Mouse (Mus musculus) cerebellum, adult 2 months (tissue): Measurements from ENCODE around the gene Hp1bp3. TPM values are rescaled to one million over a fixed set of nuclear protein-coding genes. Genes with fewer than 3 reads are reported as not detected.

Source experiments
- DNase-seq, 2 experiments: peaks; one replicate each; pipeline ENCODE4 v3.0.0; 2021
- H3K27ac ChIP-seq: fragments of 200-500 bp; 2 replicates; pipeline ENCODE4 v1.5.1; 2012; ENCODE audit warnings: low read length, control low read depth, inconsistent platforms; ENCODE audit not compliant: insufficient read depth
- H3K27me3 ChIP-seq: fragments of 200-500 bp; 2 replicates; pipeline ENCODE4 v1.6.1; 2012; ENCODE audit warnings: inconsistent platforms, mild to moderate bottlenecking, low read length, moderate library complexity; ENCODE audit not compliant: control insufficient read depth, insufficient read depth
- H3K4me1 ChIP-seq: fragments of 200-500 bp; 2 replicates; pipeline ENCODE4 v1.6.1; 2011; ENCODE audit warnings: low read length; ENCODE audit not compliant: control insufficient read depth, insufficient read depth
- H3K4me3 ChIP-seq: fragments of 200-500 bp; replicated peaks from 2 replicates; pipeline ENCODE3; 2011; ENCODE audit warnings: mild to moderate bottlenecking, low read depth, low read length, control low read depth; ENCODE audit not compliant: insufficient read depth
- CTCF ChIP-seq: fragments of 200-500 bp; IDR thresholded peaks from 2 replicates; pipeline ENCODE4 v1.5.1; 2011; ENCODE audit warnings: low read depth, mild to moderate bottlenecking, control low read depth, low read length, moderate library complexity, borderline replicate concordance; ENCODE audit not compliant: insufficient read depth
- POLR2A ChIP-seq: fragments of 200-500 bp; IDR thresholded peaks from 2 replicates; pipeline ENCODE4 v1.6.1; 2011; ENCODE audit warnings: low read length, control low read depth, borderline replicate concordance; ENCODE audit not compliant: insufficient read depth
- WGBS: fragments of 180-500 bp; shearing (Covaris S2); methylation state at CpG from one replicate; pipeline ENCODE4 v1.1.7; 2018; 5-methylcytosine and 5-hydroxymethylcytosine counted together
- polyA plus RNA-seq: library from polyadenylated mRNA; depleted of rRNA; stranded (reverse); fragments of >200 nt; gene quantifications from 2 replicates; pipeline ENCODE4 v1.2.3, GENCODE M21; 2012; rRNA removed

Gene Hp1bp3
- polyA plus RNA-seq, result 163 and 170 TPM in 2 replicates

DNA sequence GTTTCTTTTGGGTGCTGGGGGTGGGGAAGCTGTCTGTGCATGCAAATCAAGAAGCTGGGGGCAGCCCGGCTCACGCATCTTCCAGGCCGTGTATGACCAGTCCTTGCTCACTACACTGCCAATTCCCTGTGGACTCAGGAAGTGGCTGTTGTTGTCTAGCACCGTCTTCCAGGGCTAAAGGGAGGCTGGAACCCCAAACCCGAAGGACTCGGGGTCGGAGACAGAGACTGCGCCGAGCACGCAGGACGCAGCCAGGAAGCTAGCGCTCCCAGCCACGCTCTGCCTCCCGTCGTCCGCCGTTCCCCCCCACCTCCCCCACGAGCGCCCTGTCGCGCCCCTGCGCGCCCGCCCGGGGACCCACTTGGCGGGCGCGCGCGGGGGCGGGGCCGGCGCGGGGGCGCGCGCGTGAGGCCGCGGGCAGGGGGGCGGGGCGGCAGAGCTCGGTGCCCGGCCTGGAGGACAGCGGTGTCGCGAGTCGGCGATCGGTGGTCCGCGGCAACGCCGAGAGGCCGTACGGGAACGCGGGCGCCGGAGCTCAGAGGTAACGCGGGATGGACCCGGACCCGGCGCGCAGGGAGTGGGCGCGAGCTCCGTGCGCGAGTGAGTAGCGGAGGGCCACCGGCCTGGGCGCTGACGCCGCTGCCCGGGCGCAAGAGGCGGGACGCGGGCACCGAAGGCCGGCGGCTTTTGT, at the start of gene Hp1bp3:
Gene Hp1bp3, plus strand, starts transcription at position 97 of the 691 bp plus-strand sequence.
- peak within 1 kb of the TSS; percentile 98 for H3K27ac ChIP-seq
- no peaks in the 10 kb centered on the region for H3K27me3 ChIP-seq
- TF ChIP-seq CTCF (no peak), POLR2A (peak; percentile 71)
- DNase-seq, result peak; percentile 77 to 86
- peaks cover 9% of the 10 kb centered on the region for H3K4me1 ChIP-seq
- peak within 1 kb of the TSS; percentile 96 for H3K4me3 ChIP-seq
- WGBS, result under 1% methylated on average over 80 of the region's 84 CpGs

DNA sequence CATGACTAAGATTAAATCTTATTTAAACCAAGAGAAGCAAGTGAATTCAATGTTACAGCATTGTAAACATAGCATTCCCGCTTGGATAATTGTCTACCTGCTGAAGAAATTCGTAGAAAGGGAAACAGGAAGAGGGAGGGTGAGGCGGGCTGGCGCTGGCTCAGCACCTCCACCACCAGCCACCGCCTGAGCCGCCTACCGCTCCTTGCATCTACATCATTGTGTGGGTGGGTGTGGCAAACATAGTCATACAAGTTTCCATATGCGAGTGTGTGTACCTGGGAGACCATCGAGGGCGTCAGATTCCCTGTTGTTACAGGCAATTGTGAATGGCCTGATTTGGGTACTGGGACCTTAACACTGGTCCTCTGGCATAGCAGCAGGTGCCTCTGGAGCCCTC, 49.6 kb upstream of the Hp1bp3 start:
- DNase-seq, result no peak
- no peak overlapping the region for H3K27ac ChIP-seq
- H3K27me3 ChIP-seq, result no peaks in the 10 kb centered on the region
- TF ChIP-seq POLR2A, result no peak
- no peak for TF ChIP-seq CTCF
- peaks cover 4% of the 10 kb centered on the region for H3K4me1 ChIP-seq
- 91% methylated on average over 10 of the region's 10 CpGs for WGBS
- H3K4me3 ChIP-seq, result no peak overlapping the region

DNA sequence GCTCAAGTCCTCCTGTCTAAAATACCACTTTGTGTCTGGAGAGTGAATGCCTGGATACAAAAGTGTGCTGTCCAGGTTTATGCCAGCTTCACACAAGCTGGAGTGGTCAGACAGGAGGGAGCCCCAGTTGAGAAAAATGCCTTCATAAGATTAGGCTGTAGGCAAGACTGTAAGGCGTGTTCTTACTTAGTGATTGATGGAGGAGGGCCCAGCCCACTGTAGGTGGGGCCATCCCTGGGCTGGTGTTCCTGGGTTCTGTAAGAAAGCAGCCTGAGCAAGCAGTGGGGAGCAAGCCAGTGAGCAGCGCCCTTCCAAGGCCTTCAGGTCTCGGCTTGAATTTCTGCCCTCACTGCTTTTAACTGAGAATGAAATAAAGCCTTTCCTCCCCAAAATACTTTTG, 47.9 kb upstream of the Hp1bp3 start:
- peaks cover 4% of the 10 kb centered on the region; the same call in 1 of the 2 replicates for H3K4me1 ChIP-seq
- H3K27me3 ChIP-seq, result no peaks in the 10 kb centered on the region
- DNase-seq, result no peak
- H3K4me3 ChIP-seq, result no peak overlapping the region
- no peak overlapping the region for H3K27ac ChIP-seq
- WGBS, result 84% methylated on average over 3 of the region's 3 CpGs
- no peak for TF ChIP-seq CTCF
- TF ChIP-seq POLR2A, result no peak

DNA sequence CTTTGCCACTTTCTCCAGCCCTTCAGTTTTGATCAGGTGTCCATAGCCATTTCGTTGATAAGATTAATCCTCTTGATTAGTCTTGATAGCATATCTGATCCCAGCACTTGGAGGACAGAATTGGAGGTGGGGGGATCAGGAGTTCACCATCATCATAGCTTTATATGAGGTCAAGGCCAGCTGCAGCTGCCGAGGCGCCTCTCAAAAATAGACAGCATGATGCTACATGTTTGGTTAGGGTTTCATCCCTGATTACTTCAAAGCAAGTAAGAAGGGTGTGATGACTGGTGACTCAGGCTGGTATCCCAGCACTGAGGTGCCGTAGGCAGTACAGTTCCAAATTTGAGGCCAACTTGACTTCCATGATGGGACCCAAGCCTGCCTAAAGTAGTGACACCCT, 46.7 kb upstream of the Hp1bp3 start:
- no peak for DNase-seq
- Histone ChIP-seq H3K4me1 (no peaks in the 10 kb centered on the region), H3K27me3 (no peaks in the 10 kb centered on the region), H3K27ac (no peak overlapping the region), H3K4me3 (no peak overlapping the region)
- TF ChIP-seq POLR2A (no peak), CTCF (no peak)
- 91% methylated on average over 4 of the region's 4 CpGs for WGBS

DNA sequence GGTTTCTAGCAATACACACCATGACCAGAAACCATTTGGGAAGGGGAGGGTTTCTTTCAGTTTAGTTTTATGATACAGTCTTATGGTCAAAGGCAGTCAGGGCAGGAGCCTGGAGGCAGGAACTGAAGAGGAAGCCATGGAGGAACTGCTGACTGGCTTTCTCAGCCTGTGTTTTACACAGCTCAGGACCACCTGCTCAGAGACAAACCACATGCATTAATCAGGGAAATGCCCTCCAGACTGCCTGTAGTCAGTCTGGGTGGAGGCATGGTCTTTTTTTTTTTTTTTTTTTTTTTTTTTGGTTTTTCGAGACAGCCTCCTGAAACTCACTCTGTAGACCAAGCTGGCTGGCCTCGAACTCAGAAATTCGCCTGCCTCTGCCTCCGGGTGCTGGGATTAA, 43.4 kb upstream of the Hp1bp3 start:
- no peaks in the 10 kb centered on the region for H3K4me1 ChIP-seq
- 81% methylated on average over 4 of the region's 4 CpGs for WGBS
- no peak overlapping the region for H3K27ac ChIP-seq
- no peak overlapping the region for H3K4me3 ChIP-seq
- no peaks in the 10 kb centered on the region for H3K27me3 ChIP-seq
- no peak for TF ChIP-seq POLR2A
- DNase-seq, result no peak

DNA sequence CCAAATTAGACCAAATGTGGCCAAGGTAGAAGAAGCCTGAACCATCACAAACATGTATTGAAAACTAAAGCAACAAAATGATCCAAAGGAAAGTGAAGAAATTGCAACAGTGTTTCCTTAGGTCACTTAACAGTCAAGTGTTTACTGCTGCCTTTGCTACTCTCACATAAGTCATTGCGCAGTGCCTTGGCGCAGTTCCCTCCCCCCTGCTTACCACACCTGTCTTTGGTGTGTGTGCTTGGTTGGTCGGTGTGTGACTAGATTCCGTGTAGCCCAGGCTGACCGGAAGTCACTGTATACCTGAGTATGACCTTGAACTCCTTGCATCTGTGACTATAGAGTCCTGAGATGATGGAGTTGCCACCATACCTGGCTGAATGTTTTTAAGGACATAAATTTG, 36.7 kb upstream of the Hp1bp3 start:
- peaks cover 6% of the 10 kb centered on the region for H3K4me1 ChIP-seq
- DNase-seq, result no peak
- no peaks in the 10 kb centered on the region for H3K27me3 ChIP-seq
- no peak for TF ChIP-seq POLR2A
- no peak for TF ChIP-seq CTCF
- H3K27ac ChIP-seq, result no peak overlapping the region
- H3K4me3 ChIP-seq, result no peak overlapping the region
- 48% methylated on average over 5 of the region's 5 CpGs for WGBS

DNA sequence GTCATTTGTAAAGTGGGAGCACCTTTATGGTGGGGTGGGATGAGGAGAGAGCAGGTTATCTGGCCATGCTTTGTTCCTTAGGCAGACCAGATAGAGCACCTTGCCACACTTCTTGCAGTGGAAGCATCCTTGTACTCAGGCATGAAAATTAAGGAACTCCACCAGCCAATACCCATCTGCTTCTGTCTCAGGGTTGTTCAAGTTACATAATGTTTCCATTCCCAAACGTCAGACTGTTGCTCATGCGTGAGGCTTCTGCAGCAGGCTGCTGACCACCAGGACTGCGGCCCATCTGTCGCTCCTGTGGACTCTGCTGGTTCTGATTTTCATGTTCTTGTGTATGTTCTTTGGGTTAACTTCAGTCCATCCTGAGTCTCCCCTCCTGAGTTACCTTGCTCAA, 35.4 kb upstream of the Hp1bp3 start:
- peak; percentile 25 to 49 for DNase-seq
- Histone ChIP-seq H3K4me3 (no peak overlapping the region), H3K4me1 (peaks cover 6% of the 10 kb centered on the region), H3K27me3 (no peaks in the 10 kb centered on the region), H3K27ac (no peak overlapping the region)
- 37% methylated on average over 4 of the region's 4 CpGs for WGBS
- TF ChIP-seq POLR2A, result no peak
- no peak for TF ChIP-seq CTCF

DNA sequence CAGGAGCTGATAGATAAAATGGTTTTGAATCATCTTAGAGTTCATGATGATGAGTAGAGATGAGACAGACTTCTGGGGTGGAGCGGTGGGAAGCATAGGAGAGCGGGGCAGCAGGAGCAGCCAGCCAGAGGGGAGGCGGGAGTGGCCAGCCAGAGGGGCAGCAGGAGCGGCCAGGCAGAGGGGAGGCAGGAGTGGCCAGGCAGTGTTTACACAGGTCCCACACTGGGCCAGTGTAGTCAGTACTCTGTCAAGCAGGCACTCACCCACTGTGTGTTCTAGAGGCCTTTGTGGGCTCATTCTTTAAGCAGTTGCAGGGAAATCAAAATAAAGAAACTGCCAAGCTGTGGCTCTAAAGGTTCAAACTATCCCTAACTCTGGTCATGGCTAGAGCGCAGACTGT, 32.0 kb upstream of the Hp1bp3 start:
- TF ChIP-seq CTCF (no peak), POLR2A (no peak)
- H3K4me3 ChIP-seq, result no peak overlapping the region
- no peaks in the 10 kb centered on the region for H3K27me3 ChIP-seq
- peaks cover 6% of the 10 kb centered on the region for H3K4me1 ChIP-seq
- WGBS, result 84% methylated on average over 5 of the region's 5 CpGs
- no peak for DNase-seq
- H3K27ac ChIP-seq, result no peak overlapping the region
